ENCODE assay signal across 9 mouse cellular contexts in genomic region chr2:167959384-167959911, GRCm38 (mm10). TPM values are rescaled to one million over a fixed set of nuclear protein-coding genes. Genes with fewer than 3 reads are reported as not detected.
DNase-seq lines count a peak whose midpoint lies in the region; ATAC-seq and TF ChIP-seq lines count a peak whose summit lies in the region.
"Had no signal": no experiment of that assay in that cellular context is flagged by ENCODE, and none has a peak within 500 bp of the region (broad histone marks: within the 10 kb centered on the region; RNA-seq: fewer than 3 reads in every experiment).

No protein-coding gene starts in this region.

- ATAC-seq in common myeloid progenitor, adult 5-6 weeks (replicated peaks; ENCODE audit: low read depth, poor library complexity, severe bottlenecking): 0 out of 2 replicates have a peak, but pooled peaks have one; percentile 22
- ATAC-seq in kidney, embryonic 16.5 days (ENCODE audit: low FRiP score, low TSS enrichment): no peak

- peaks cover 18% of the 10 kb centered on the region for H3K79me2 ChIP-seq in liver, adult 2 months (ENCODE audit: control insufficient read depth, insufficient read depth, low read length)

- no peak for TF ChIP-seq CTCF in liver, adult 2 months (IDR thresholded peaks at IDR 0.05; ENCODE audit: low read depth, low read length)

- H3K27me3 ChIP-seq in liver, adult 2 months (ENCODE audit: control insufficient read depth, insufficient read depth, low read length): no peaks in the 10 kb centered on the region
- no peaks in the 10 kb centered on the region for H3K27me3 ChIP-seq in kidney, embryonic 16.5 days (ENCODE audit: insufficient read depth, low read length)

- peak overlapping the region; percentile 87 for H3K27ac ChIP-seq in liver, adult 2 months (replicated peaks; ENCODE audit: insufficient read depth, low read depth, low read length)
- peak overlapping the region; percentile 5; the same call in 1 of the 2 replicates for H3K27ac ChIP-seq in kidney, embryonic 16.5 days (ENCODE audit: low read length)

- 13% methylated on average over 4 of the region's 4 CpGs for WGBS in liver, adult 2 months
- 66% methylated on average over 4 of the region's 4 CpGs for WGBS in kidney, embryonic 16.5 days

- H3K9me3 ChIP-seq in kidney, embryonic 16.5 days (ENCODE audit: low read length): no peaks in the 10 kb centered on the region

- H3K4me1 ChIP-seq in liver, adult 2 months (ENCODE audit: control insufficient read depth, insufficient read depth, low read length): peaks cover 28% of the 10 kb centered on the region
- H3K4me1 ChIP-seq in kidney, embryonic 16.5 days (ENCODE audit: insufficient read depth, low read length): peaks cover 23% of the 10 kb centered on the region

- TF ChIP-seq POLR2A in liver, adult 2 months (IDR thresholded peaks at IDR 0.05; ENCODE audit: extremely low read depth, insufficient read depth, low read length): no peak

- H3K4me3 ChIP-seq in liver, adult 2 months (ENCODE audit: insufficient read depth, low read depth, low read length): no peak overlapping the region
- no peak overlapping the region for H3K4me3 ChIP-seq in kidney, embryonic 16.5 days (ENCODE audit: low read length)

- no peaks in the 10 kb centered on the region for H3K36me3 ChIP-seq in liver, adult 2 months (ENCODE audit: control insufficient read depth, insufficient read depth, low read length)
- H3K36me3 ChIP-seq in kidney, embryonic 16.5 days (ENCODE audit: insufficient read depth, low read length): peaks cover 6% of the 10 kb centered on the region; the same call in 1 of the 2 replicates

- H3K9ac ChIP-seq in liver, adult 2 months (ENCODE audit: low read depth, low read length): peak overlapping the region; percentile 22; the same call in 1 of the 2 replicates
- no peak overlapping the region for H3K9ac ChIP-seq in kidney, embryonic 16.5 days (replicated peaks; ENCODE audit: low read length)

- DNase-seq in liver, adult 2 months (ENCODE audit: extremely low read depth, low read depth, low spot score): peak; percentile 73
- no peak for DNase-seq in liver
- peak; percentile 57 to 61 for DNase-seq in spleen, adult 18-20 months
- no peak for DNase-seq in urinary bladder, adult 18-20 months (ENCODE audit: low spot score in 2 of 2)
- no peak for DNase-seq in cerebellum, postnatal 25 days
- DNase-seq in left cerebral cortex, adult 11 months (ENCODE audit: low spot score): no peak

- no peak overlapping the region for H3K4me2 ChIP-seq in kidney, embryonic 16.5 days (replicated peaks; ENCODE audit: low read depth, low read length)
- H3K4me2 ChIP-seq: midbrain, embryonic 11.5 days had no signal

RNA-seq across cellular contexts. Expression of gene Ptpn1, which starts 27.6 kb away (rescaled TPM):
- total RNA-seq in liver, adult 2 months (2014; rRNA removed): 6.5 and 7.9 TPM in 2 replicates
- polyA plus RNA-seq in liver, adult 2 months (2012; rRNA removed): 17.3 and 20.2 TPM in 2 replicates
- 33.2 and 63.6 TPM in 2 replicates for total RNA-seq in common myeloid progenitor, adult 5-6 weeks (2017)
- 56.7 and 60.0 TPM in 2 replicates for polyA plus RNA-seq in kidney, embryonic 16.5 days (2015; fragmentation: Nextera tagmentation; extraction: Ambion mirVana)

RNA-seq across cellular contexts. Expression of gene Ripor3, which starts 51.0 kb away (rescaled TPM):
- total RNA-seq in liver, adult 2 months (2014; rRNA removed): 0.92 and 0.94 TPM in 2 replicates
- 1.4 and 1.9 TPM in 2 replicates for polyA plus RNA-seq in liver, adult 2 months (2012; rRNA removed)
- total RNA-seq in common myeloid progenitor, adult 5-6 weeks (2017): 0.09 TPM in 1 of 2 replicates, not detected in the other
- polyA plus RNA-seq in kidney, embryonic 16.5 days (2015; fragmentation: Nextera tagmentation; extraction: Ambion mirVana): 1.9 and 2.6 TPM in 2 replicates

Comparison
In these comparisons a context has a peak if more than half of its experiments do, and no peak if none do; other contexts are left out.
1. DNase-seq: peak in liver, adult 2 months (single experiment) and spleen, adult 18-20 months (2 of 2); none in liver (single experiment), urinary bladder, adult 18-20 months (0 of 2), cerebellum, postnatal 25 days (0 of 2) and left cerebral cortex, adult 11 months (single experiment).